Mouse (Mus musculus) left cerebral cortex, postnatal 36 days (tissue): ENCODE results near the gene Tpm1. TPM values are rescaled to one million over a fixed set of nuclear protein-coding genes. Genes with fewer than 3 reads are reported as not detected.
A peak's percentile ranks its signal among the peaks of the same experiment; 100 is the strongest.

ENCODE experiments used
- DNase-seq, 2 experiments: peaks; one replicate each; pipeline ENCODE4 v3.0.0; 2021 to 2022; ENCODE audit warnings: low spot score in 2 of 2, mixed read lengths in 1 of 2
- intact Hi-C: fragments of 180-260 bp; cut with DNase I; formaldehyde crosslinking; loops from one replicate; pipeline ENCODE4 v1.15.1; 2025
- total RNA-seq, 2 experiments: library from RNA; stranded (reverse); gene quantifications; 2 replicates each; pipeline ENCODE4 v1.2.3; 2021

Gene Tpm1
- total RNA-seq, 2 experiments from 2014 or later = 230 to 232 TPM

DNA sequence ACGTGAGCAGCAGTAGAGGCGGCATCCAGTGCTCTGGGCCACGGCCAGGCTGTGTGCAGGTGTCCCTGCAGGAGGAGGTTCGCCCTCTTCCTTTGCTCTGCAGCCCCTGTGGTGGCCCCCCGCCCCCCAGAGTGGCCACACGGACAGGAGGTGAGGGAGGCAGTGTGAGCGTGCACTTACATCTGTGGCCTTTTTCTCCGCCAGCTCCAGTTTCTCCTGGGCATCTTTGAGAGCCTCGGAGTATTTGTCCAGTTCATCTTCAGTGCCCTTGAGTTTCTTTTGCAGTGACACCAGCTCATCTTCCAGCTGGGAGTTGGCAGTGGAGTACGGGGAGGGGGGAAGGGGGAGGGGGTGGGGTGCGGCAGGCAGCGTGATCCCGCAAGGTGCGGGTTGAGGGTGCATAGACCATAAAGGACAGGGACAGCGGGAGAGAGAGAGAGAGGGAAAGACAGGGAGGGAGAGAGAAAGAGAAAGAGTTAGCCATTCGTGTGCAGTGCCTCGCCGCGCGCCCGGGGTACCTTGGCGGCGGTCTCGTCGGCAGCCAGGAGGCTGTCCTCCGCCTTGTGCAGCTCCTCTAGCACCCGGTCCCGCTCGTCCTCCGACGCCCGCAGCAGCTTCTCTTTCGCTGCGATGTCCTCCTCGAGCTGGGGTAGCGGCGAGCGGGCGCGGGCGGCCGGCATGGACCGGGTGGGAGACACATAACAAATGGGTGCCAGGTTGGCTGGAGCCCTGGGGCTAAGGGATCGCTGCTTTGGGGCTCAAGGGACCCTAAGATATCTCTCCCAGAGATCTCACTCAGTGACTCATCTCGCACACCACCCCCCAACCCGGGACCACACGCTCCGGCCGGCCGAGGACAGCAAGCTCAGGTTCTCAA lies 1.4 kb downstream of the Tpm1 start:
- DNase-seq = peak in 1 of 2 experiments; percentile 32

DNA sequence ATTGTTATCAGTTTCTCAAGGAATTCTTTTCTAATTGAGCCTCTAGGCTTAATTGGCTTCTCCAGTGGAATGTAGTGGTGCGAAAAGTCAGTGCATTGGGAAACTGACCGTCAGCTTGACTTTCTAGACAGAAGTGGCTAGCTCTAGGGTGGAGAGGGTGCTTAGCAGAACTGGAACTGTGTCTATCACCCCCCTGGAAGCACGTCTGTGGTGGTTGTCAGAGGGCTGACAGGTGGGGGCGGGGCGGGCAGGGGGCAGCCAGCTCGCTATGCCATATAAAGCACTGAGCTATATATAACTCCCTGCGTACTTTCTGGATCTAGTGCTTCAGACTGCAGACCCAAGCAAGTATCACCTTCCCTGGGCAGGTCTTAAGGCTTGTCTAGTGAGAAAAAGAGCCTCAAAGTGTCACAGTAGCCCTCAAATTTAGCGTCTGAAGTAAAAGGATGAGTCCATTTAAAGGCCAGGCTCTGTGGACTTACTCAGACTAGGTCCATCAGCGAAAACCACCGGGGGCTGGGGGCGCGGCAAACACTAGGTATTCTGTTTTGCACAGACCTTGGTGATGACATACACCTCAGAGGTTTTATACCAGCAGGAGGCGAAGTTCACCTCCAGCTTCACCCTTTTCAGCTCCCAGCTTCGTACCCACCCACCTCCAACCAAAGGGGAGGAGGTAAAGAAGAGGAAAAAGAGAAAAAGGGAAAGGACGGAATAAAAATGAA lies 2.2 kb downstream of the Tpm1 start:
- intact Hi-C loops = no loop called here
- no peak for DNase-seq

More for the DNA sequence above, 1.4 kb downstream of the Tpm1 start:
- intact Hi-C loops = no loop called here

DNA sequence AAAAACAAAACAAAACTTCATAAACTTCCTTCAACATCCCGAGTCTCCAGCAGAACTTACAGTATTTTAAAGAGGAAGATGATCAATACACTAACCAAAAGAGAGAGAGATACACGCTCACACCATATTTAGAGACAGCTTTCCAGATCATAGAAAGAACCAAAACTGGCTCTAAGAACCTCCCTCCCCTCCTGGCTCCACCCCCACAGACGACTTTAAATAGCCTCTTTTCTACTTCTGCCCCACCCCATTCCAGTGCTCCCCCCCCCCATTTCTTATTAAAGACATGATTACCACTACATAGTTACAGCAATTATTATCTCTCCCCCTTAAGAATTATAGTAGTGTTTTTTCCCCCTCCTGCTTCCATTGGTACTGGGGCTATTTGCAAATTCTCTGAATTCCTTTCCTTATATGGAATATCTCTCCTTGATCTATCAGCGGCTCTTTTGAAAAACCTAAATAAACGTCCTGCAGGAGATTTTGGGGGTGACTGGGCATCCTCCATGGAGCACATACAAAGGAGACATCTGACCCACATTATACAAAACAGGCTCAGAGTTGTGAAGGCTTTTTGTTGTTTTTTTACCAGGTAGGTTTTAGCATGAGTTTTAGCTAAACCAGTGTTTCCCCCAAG lies 3.1 kb downstream of the Tpm1 start:
- intact Hi-C loops = loop anchor here (1.0 to 2.0 kb wide), 2 partner anchors 111 to 167 kb away; no protein-coding TSS in a partner anchor
- no peak for DNase-seq

DNA sequence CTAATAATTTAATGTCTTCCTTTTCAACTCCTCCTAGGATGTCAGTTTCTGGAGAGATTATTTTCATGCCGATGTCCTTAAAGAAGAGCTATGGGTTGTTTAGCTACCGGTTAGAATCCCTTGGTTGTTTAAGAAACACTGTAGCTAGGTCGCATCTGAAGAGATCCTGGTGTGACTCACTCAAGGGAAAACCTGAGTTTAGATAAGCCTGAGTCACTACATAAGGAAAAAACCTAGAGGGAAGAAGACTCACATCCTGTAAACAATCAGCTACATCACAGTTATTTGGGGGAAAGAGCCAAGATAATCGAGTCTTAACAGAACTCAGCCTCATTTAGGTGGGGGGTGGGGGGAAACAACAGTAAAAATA lies 3.9 kb downstream of the Tpm1 start:
- no peak for DNase-seq
- intact Hi-C loops = loop anchor here (1.0 to 2.0 kb wide), 2 partner anchors 112 to 168 kb away; no protein-coding TSS in a partner anchor

DNA sequence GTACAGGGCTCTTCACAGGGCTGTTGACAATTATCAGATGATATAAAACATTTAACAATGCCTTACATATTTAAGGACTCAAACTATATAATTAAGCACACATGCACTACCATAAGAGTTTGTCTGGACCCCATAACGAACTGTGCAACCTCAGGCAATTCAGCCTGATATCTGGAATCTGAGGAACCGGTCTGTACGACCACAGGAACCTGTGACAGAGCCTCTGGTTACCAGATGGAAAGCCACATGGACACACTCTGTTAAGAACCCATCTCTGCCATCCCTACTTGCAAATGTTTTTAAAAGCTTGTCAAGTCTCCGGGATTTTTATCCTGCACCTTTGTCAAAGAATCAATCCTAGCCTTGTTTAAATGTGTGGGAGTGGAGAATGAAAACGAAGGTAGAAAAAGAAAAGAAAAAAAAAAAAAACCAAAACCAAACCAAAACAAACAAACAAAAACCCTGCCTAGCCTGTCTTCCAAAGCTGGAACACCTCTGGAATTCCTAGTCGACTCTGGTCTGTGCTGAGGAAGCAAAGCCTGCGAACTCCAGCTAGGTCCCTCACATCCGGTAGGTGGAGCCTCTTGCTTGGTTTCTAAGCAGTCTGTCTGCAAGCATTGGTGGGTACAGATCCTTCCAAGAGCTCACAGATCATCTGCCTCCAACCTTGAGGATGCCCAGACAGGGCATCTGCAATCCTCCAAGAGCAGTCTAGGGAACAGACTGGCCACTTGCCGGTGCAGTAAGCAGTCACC lies 4.5 kb downstream of the Tpm1 start:
- intact Hi-C loops = loop anchor here (1.0 to 5.0 kb wide), 5 partner anchors 43 to 252 kb away; partner anchors contain the start of gene Aph1c

DNA sequence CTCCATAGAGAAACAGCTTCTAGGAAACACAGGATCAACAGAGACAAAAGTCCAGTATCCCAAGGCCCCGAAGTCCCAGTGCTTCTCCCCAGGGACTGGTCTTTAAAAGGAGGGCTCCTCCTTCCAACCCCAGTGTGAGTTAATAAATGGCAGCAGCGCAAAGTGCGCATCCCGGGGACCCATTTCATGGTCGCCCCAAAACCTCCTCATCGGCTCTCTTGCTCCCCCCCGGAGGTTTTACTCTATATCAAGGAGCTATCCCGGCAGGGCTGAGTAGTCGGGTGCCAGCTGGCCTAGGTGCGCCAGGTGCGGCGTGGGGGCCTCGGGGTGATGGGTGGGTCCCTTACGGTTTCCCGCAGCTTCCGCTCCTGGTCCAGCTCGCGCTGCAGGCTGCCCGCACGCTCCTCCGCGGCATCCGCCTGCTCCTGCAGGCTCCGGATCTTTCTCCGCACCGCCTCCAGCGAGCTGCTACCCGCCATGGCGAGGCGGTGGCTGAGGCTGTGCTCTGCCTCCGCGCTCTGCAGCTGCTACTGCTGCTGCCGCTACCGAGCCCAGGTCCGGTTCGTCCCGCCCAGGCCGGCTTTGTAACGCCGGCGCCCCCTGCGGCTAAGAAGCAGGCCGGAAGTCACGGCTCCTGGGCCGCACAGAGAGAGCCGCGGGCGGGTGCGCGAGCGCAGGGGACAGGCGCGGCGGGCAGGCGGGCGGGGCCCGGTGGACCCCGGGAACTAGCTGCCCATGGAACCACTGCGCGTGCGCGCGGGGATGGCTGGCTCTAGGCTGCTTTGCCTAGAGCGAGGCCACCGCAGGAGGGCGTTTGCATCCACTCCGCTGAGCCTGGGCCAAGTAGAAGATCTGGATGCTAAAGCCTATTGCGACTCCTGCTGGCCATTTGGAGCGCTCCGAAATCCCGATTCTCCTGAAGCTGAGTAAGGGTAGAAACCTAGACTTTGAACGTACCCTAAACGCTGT lies 5.7 kb downstream of the Tpm1 start:
- intact Hi-C loops = loop anchor here (1.0 to 5.0 kb wide), 4 partner anchors 42 to 251 kb away; partner anchors contain the start of gene Aph1c
- DNase-seq = peak; percentile 99

More for the DNA sequence above, 4.5 kb downstream of the Tpm1 start:
- DNase-seq = peak; percentile 60 to 72

DNA sequence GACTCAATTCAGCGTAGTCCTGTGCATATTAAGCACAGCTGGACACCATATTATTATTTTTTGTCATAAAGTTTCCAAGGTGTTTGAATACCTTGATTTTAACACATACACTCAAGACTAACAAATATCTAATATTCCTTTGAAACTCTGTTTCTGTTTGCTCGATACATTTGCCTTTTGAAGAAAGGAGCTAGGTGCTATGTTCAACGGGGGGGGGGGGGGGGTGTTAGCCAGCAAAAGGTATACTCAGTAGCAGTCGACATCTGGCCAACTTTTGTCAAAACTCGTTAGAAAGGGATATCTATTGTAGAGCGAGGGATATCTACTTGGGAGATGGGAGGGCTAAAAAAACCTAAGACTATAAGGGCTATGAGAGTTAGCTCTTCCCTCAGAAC lies 6.4 kb downstream of the Tpm1 start:
- intact Hi-C loops = loop anchor here (5.0 kb wide), 2 partner anchors 211 to 251 kb away; partner anchors contain the start of gene Aph1c
- DNase-seq = no peak

DNA sequence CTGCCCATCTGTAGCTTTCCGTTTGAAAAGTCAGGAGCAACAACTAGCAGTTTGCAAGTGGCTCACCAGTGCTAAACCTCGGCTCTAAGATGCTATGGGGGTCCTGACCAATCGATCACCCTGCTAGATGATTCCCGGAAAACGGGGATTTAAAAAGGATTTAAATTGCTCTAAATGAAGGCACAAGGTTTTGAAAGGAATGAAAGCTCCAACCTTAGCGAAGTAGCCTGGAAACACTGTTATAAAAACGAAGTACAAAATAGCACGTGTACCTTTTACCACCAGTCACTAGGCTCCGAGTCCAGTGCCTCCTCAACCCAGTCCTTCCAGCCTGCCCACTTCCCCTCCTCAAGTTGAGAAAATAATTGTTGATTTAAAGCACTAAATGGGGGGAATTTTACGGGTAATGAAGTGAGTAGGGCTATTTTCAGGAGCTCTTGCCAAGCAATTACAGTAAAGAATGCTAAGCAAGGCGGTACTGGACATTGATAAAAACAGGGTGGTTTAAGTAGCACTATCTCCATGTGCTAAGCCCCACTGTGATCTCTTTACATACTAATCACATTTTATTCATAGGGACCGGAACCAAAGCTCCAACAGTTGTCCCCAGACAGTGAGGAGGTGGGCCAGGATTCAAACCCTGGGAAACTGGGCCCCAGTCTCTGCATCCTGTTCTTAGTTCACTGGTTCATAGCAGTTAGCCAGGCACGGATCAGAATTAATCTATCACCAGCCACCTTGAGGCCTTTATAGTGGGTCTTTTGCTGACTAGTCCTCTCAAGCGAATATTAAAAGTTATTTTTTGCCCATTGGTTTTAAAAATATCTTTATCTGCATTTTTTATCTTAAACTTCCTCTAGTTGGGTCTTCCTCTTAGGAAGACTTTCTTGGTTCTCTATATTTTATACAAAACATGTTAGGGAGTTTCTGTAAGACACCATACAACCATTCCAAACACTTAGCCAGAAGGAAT lies 7.1 kb downstream of the Tpm1 start:
- no peak for DNase-seq
- intact Hi-C loops = loop anchor here (5.0 kb wide), 2 partner anchors 210 to 250 kb away; partner anchors contain the start of gene Aph1c

DNA sequence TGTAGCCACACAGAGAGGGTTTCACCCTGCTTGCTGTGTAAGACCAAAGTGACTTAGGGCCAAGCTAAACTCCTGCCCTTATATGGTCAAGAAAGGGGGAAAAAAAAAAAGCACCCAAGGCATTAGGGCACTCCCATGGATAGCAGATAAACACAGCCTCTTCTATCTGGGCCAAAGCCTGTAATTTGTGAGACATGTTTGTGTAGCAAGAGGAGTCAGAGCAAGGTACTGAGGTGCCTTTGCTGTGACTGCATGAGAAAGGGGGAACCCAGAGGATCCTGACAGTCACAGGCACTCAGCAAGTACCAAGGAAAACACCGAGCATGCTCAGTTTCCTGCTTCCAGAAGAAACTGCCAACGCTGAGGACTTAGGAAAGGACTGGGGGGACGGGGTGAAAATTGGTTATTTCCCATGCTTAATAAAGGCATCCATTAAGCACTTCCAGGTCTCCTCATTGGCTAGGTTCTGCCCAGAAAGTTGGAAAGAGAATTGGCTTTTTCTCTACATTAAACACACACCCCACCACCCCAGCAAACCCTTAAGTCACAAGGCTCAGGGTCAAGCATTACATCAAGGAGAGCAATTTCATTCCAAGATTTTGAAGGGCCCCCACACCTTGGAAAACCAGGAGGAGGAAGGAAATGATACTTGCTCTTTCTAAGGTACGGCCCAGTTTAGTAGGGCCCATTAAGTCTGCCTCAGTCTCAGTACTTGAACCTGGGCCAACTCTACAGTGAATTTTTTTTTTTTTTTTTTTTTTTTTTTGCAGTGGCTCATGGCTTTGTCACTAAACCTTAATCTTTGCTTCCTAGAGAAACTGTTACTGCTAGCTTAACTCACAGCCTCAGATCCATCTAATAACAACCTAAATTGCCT lies 8.0 kb downstream of the Tpm1 start:
- intact Hi-C loops = loop anchor here (5.0 kb wide), 2 partner anchors 209 to 249 kb away; partner anchors contain the start of gene Aph1c
- DNase-seq = no peak

DNA sequence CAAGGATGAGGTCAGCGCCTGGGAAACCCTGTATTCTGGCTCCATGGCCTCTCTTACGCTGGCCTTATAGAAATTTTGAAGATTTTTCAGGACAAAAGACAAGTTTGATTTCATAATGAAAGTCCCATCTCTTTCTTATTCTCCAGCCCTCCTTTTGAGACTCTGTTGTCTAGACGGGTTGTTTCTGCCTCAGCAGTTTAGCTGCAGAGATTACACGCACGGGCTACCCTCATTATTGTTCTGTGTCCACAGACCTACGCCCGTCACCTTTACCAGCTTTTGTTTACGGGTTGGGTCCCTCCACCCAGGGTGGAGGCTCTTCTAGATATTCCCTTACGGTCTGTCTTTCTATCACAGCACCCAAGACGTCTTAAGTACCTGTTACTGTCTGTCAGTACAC lies 9.3 kb downstream of the Tpm1 start:
- intact Hi-C loops = loop anchor here (5.0 kb wide), 2 partner anchors 208 to 248 kb away; partner anchors contain the start of gene Aph1c
- no peak for DNase-seq

DNA sequence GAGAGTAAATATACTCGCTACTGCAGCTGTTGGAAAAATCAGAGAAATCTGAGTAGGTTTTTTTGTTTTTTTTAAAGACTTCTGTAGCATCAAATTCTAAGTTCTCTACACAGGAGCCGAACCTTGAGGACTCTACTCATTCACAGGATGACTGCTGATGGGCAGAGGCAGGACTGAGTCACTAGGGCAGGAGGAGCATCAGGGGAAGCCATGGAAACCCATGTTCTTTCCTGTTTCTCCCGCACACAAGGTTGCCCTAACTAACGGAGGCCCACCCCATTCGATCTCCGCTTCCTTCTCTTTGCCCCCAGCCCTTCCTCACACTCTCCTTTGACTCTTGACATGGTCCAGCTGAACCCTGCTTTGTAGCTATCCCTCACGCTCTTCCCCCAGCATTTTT lies 10.5 kb downstream of the Tpm1 start:
- intact Hi-C loops = no loop called here
- DNase-seq = no peak

DNA sequence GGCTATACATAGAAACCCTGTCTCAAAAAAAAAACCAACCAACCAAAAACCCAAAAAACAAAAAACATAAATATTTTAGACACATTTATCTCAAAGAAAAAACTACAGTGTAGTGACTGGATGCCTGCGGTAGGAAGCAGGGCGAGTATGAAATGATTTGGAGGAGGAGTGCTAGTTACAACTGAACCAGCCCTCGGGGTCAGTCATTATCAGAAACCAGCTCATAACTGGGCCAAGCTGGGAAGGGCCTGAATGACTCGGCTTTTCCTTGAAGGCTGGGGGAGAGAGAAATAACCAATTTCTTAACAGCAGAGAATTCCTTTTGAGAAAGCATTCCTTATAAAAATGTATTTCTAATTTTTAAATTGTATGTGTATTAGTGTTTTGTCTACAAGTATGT lies 11.5 kb downstream of the Tpm1 start:
- intact Hi-C loops = no loop called here
- no peak for DNase-seq

DNA sequence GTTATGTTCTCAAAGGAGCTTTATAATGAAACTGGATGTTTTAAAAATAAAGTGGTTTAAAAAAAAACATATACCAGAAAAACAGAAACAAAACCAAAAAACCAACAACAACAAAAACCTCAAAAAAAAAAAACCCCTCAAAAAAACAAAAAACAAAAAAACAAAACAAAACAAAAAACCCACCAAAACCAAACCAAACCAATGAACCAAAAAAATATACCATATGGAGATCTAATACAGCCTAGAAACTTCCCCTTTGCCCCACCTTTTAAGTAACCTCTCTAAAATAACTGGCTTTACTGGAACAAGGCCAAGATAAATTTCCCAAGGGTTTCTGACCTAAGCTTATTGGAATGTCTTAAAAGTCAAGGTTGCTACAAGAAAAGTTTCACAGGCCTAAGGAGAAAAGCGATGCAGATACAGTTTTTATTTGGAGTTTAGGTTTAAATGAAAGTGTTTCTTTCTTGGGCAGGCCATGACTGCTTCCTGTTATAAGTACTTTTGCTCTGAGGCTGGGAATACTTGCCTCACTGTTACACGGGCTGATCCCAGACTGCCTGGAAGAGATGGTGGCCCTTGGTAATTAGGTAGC lies 12.6 kb downstream of the Tpm1 start:
- DNase-seq = no peak
- intact Hi-C loops = no loop called here

DNA sequence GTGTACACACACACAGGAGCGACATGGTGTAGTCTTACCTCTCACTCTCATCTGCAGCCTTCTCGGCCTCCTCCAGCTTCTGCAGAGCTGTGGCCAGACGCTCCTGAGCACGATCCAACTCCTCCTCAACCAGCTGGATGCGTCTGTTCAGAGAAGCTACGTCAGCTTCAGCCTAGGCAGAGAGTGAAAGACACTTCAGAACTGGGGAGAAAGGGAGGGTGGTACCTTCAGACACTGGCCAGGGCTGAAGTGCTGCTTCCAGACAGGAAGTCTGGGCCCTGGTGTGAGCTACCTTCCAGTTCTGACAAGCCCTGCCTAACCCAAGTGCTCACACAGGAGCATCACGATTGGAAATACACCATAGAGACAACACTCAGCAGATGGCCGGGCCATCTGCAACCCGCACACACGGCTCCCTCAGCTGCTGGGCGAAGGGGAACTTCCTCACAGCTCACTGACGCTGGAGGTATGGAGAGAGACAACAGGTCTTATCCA lies 13.2 kb downstream of the Tpm1 start:
- intact Hi-C loops = no loop called here
- DNase-seq = peak; percentile 79 to 80

DNA sequence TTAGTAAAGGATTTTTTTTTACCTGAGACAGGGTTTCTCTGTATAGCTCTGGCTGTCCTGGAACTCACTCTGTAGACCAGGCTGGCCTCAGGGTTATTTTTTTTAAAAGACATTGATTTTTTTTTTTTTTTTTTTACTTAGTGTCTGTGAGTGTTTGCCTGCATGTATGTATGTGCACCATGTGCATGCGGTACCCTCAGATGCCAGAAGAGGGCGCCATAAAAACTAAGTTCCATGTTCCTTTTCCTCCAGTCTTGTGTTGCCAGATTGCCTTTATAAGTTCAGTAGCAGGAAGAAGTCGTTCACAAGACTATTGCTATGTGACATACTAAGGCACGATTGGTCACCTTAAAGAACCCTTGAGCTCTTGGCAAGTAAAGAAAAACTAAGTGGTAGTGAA lies 14.5 kb downstream of the Tpm1 start:
- intact Hi-C loops = no loop called here
- no peak for DNase-seq
